ENCODE assay signal across 15 mouse cellular contexts in the genomic region with DNA sequence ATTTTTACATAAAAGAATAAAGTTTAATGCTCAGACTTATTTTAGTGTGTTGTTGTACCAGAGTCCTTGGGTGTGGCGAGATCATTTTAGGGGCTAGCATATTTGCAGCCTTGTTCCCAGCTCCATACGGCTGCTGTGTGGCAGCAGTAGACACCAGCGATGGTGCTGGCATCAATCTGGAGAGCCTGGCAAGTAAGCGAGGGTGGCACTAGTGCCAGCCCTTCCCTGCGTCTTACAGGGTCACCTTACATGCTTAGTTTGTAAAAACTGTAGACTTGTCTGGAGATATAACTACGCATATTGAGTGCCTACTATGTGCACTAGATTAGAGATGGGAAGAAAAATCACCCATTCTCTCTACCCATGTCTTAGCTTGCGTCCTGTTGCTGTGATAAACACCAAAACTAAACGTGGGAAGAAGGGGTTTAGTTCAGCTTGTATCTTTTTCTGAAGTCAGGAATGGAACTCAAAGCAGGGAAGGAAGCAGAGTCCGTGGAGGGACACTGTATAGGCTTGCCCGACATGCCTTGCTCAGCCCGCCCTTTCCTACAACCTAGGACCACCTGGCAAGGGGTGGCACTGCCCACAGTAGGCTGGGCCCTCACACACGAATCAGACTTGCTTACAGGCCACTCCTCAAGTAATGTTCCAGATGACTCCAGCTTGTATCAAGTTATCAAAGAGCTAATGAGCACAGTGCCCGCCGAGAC.
DNase-seq lines count a peak whose midpoint lies in the region; ATAC-seq and TF ChIP-seq lines count a peak whose summit lies in the region.
"Had no signal": no experiment of that assay in that cellular context is flagged by ENCODE, and none has a peak within 500 bp of the region (broad histone marks: within the 10 kb centered on the region; RNA-seq: fewer than 3 reads in every experiment).

No protein-coding gene starts in this region.

- no peaks in the 10 kb centered on the region; the same call in 1 of the 2 replicates for H3K36me3 ChIP-seq in forebrain, embryonic 11.5 days (ENCODE audit: control insufficient read depth, insufficient read depth, low read length)
- no peaks in the 10 kb centered on the region for H3K36me3 ChIP-seq in forebrain, embryonic 16.5 days (ENCODE audit: control insufficient read depth, insufficient read depth)
- H3K36me3 ChIP-seq in kidney, postnatal 0 days (ENCODE audit: insufficient read depth, low read length), result no peaks in the 10 kb centered on the region
- no peaks in the 10 kb centered on the region for H3K36me3 ChIP-seq in kidney, embryonic 15.5 days
- H3K36me3 ChIP-seq in limb, embryonic 10.5 days, result 0 out of 2 replicates have a peak, but pooled peaks cover 5% of the 10 kb centered on the region
- H3K36me3 ChIP-seq: forebrain, embryonic 15.5 days; hindbrain, embryonic 15.5 days; liver, embryonic 12.5 days; lung, embryonic 15.5 days had no signal

- no peak overlapping the region for H3K27ac ChIP-seq in forebrain, embryonic 11.5 days (ENCODE audit: low read depth, low read length)
- no peak overlapping the region for H3K27ac ChIP-seq in forebrain, embryonic 16.5 days (ENCODE audit: low read length)
- no peak overlapping the region for H3K27ac ChIP-seq in kidney, postnatal 0 days
- H3K27ac ChIP-seq in kidney, embryonic 15.5 days, result no peak overlapping the region
- no peak overlapping the region for H3K27ac ChIP-seq in limb, embryonic 10.5 days
- H3K27ac ChIP-seq: forebrain, embryonic 15.5 days; hindbrain, embryonic 15.5 days; liver, embryonic 12.5 days; lung, embryonic 15.5 days had no signal

- H3K27me3 ChIP-seq in forebrain, embryonic 11.5 days (ENCODE audit: control insufficient read depth, insufficient read depth, low read length), result no peaks in the 10 kb centered on the region
- H3K27me3 ChIP-seq in forebrain, embryonic 16.5 days (replicated peaks; ENCODE audit: control insufficient read depth, insufficient read depth, low read length), result no peaks in the 10 kb centered on the region
- no peaks in the 10 kb centered on the region for H3K27me3 ChIP-seq in kidney, postnatal 0 days (ENCODE audit: insufficient read depth, low read length)
- no peaks in the 10 kb centered on the region for H3K27me3 ChIP-seq in kidney, embryonic 15.5 days
- H3K27me3 ChIP-seq in limb, embryonic 10.5 days (ENCODE audit: low read depth, poor library complexity, severe bottlenecking), result no peaks in the 10 kb centered on the region
- H3K27me3 ChIP-seq: forebrain, embryonic 15.5 days; hindbrain, embryonic 15.5 days; liver, embryonic 12.5 days; lung, embryonic 15.5 days had no signal

- DNase-seq in forebrain, embryonic 11.5 days (ENCODE audit: low spot score), result peak; percentile 37
- DNase-seq in kidney, postnatal 0 days (ENCODE audit: low spot score), result peak; percentile 31
- DNase-seq in gastrocnemius, postnatal 14 days, result peak; percentile 54
- DNase-seq in limb, embryonic 10.5 days (ENCODE audit: low spot score), result peak; percentile 18
- DNase-seq in layer of hippocampus, adult 11-12 months (ENCODE audit: low spot score), result no peak
- DNase-seq: cerebellum, adult 11 months; kidney, adult 11 months; kidney, postnatal 25 days had no signal

- no peak for TF ChIP-seq CTCF in kidney, postnatal 0 days (IDR thresholded peaks at IDR 0.05; ENCODE audit: low read depth)

- WGBS in forebrain, embryonic 11.5 days, result 89% methylated on average over 14 of the region's 14 CpGs
- 82% methylated on average over 14 of the region's 14 CpGs for WGBS in forebrain, embryonic 16.5 days
- whole genome bisulfite sequencing in kidney, postnatal 0 days, result 85% methylated on average over 14 of the region's 14 CpGs
- 83% methylated on average over 14 of the region's 14 CpGs for WGBS in kidney, embryonic 15.5 days
- WGBS in limb, embryonic 10.5 days, result 92% methylated on average over 14 of the region's 14 CpGs

- H3K4me3 ChIP-seq in forebrain, embryonic 11.5 days (ENCODE audit: low read depth, low read length), result no peak overlapping the region
- no peak overlapping the region for H3K4me3 ChIP-seq in forebrain, embryonic 16.5 days (replicated peaks; ENCODE audit: low read length)
- no peak overlapping the region for H3K4me3 ChIP-seq in kidney, postnatal 0 days (replicated peaks; ENCODE audit: low read depth, low read length)
- H3K4me3 ChIP-seq in kidney, embryonic 15.5 days (replicated peaks), result no peak overlapping the region
- no peak overlapping the region for H3K4me3 ChIP-seq in limb, embryonic 10.5 days
- H3K4me3 ChIP-seq: forebrain, embryonic 15.5 days; hindbrain, embryonic 15.5 days; liver, embryonic 12.5 days; lung, embryonic 15.5 days had no signal

- H3K4me2 ChIP-seq in forebrain, embryonic 11.5 days (ENCODE audit: low read depth, low read length, severe bottlenecking), result no peak overlapping the region
- no peak overlapping the region for H3K4me2 ChIP-seq in forebrain, embryonic 16.5 days (ENCODE audit: low read length)
- no peak overlapping the region for H3K4me2 ChIP-seq in kidney, postnatal 0 days (ENCODE audit: low read length)
- no peak overlapping the region for H3K4me2 ChIP-seq in kidney, embryonic 15.5 days
- H3K4me2 ChIP-seq: forebrain, embryonic 15.5 days; hindbrain, embryonic 15.5 days; liver, embryonic 12.5 days; lung, embryonic 15.5 days had no signal

- no peak for ATAC-seq in forebrain, embryonic 11.5 days (replicated peaks; ENCODE audit: low FRiP score)
- no peak for ATAC-seq in forebrain, embryonic 16.5 days
- no peak for ATAC-seq in kidney, postnatal 0 days (replicated peaks; ENCODE audit: low FRiP score, low read depth)
- no peak for ATAC-seq in kidney, embryonic 15.5 days (replicated peaks; ENCODE audit: low FRiP score)
- ATAC-seq: forebrain, embryonic 15.5 days; liver, embryonic 12.5 days had no signal

- no peak overlapping the region for H3K9ac ChIP-seq in forebrain, embryonic 11.5 days (ENCODE audit: low read length)
- no peak overlapping the region for H3K9ac ChIP-seq in forebrain, embryonic 16.5 days (replicated peaks; ENCODE audit: low read depth, low read length)
- H3K9ac ChIP-seq in kidney, postnatal 0 days (ENCODE audit: low read depth, low read length), result no peak overlapping the region
- no peak overlapping the region for H3K9ac ChIP-seq in kidney, embryonic 15.5 days
- H3K9ac ChIP-seq: forebrain, embryonic 15.5 days; hindbrain, embryonic 15.5 days; liver, embryonic 12.5 days; lung, embryonic 15.5 days had no signal

- H3K9me3 ChIP-seq in forebrain, embryonic 11.5 days (ENCODE audit: control insufficient read depth, low read length), result no peaks in the 10 kb centered on the region
- no peaks in the 10 kb centered on the region for H3K9me3 ChIP-seq in forebrain, embryonic 16.5 days (ENCODE audit: control insufficient read depth, low read length)
- H3K9me3 ChIP-seq in kidney, postnatal 0 days (replicated peaks; ENCODE audit: low read length), result no peaks in the 10 kb centered on the region
- H3K9me3 ChIP-seq in kidney, embryonic 15.5 days (replicated peaks), result no peaks in the 10 kb centered on the region
- H3K9me3 ChIP-seq in limb, embryonic 10.5 days (replicated peaks), result no peaks in the 10 kb centered on the region
- H3K9me3 ChIP-seq: forebrain, embryonic 15.5 days; G1E; hindbrain, embryonic 15.5 days; liver, embryonic 12.5 days; lung, embryonic 15.5 days had no signal

- no peaks in the 10 kb centered on the region; the same call in 1 of the 2 replicates for H3K4me1 ChIP-seq in forebrain, embryonic 11.5 days (replicated peaks; ENCODE audit: control insufficient read depth, insufficient read depth, low read length)
- H3K4me1 ChIP-seq in forebrain, embryonic 16.5 days (replicated peaks; ENCODE audit: control insufficient read depth, insufficient read depth, low read length), result peaks cover 17% of the 10 kb centered on the region
- peaks cover under 1% of the 10 kb centered on the region; the same call in 1 of the 2 replicates for H3K4me1 ChIP-seq in kidney, postnatal 0 days (replicated peaks; ENCODE audit: insufficient read depth, low read length)
- H3K4me1 ChIP-seq in kidney, embryonic 15.5 days, result peaks cover 47% of the 10 kb centered on the region
- peaks cover 46% of the 10 kb centered on the region for H3K4me1 ChIP-seq in limb, embryonic 10.5 days
- H3K4me1 ChIP-seq: liver, embryonic 12.5 days had no signal

- intact Hi-C loops in gastrocnemius, postnatal 14 days (cut with DNase I; ENCODE audit: low total_unique reads), result no loop called here
